Mouse (Mus musculus) brain, embryonic 14.5 days (tissue): ENCODE measurements around the gene Rasa3. TPM values are rescaled to one million over a fixed set of nuclear protein-coding genes. Genes with fewer than 3 reads are reported as not detected.

Experiments used
- DNase-seq: peaks from one replicate; pipeline ENCODE4 v3.0.0-alpha.2; 2011; ENCODE audit warnings: low read depth
- CTCF ChIP-seq: fragments of 200-500 bp; IDR thresholded peaks from 2 replicates; pipeline ENCODE4 v1.5.1; 2012; ENCODE audit warnings: inconsistent platforms, mild to moderate bottlenecking, moderate library complexity, borderline replicate concordance; ENCODE audit not compliant: insufficient read depth, insufficient read length; ENCODE audit errors: extremely low read depth
- POLR2A ChIP-seq: fragments of 200-500 bp; IDR thresholded peaks from 2 replicates; pipeline ENCODE4 v1.6.1; 2012; ENCODE audit warnings: mild to moderate bottlenecking, inconsistent platforms, borderline replicate concordance; ENCODE audit not compliant: poor library complexity, insufficient read depth, insufficient read length, severe bottlenecking; ENCODE audit errors: extremely low read depth
- polyA plus RNA-seq: library from polyadenylated mRNA; depleted of rRNA; stranded (reverse); fragments of >200 nt; gene quantifications from 2 replicates; pipeline ENCODE4 v1.2.3, GENCODE M21; 2012

Gene Rasa3
- polyA plus RNA-seq, 1 experiment = 33.3 TPM

GRCm38 (mm10) chr8:13667917-13668316, 9.5 kb downstream of the Rasa3 start:
- no peak for DNase-seq
- TF ChIP-seq POLR2A (no peak), CTCF (peak; percentile 28; the same call in 1 of the 2 replicates)

DNA sequence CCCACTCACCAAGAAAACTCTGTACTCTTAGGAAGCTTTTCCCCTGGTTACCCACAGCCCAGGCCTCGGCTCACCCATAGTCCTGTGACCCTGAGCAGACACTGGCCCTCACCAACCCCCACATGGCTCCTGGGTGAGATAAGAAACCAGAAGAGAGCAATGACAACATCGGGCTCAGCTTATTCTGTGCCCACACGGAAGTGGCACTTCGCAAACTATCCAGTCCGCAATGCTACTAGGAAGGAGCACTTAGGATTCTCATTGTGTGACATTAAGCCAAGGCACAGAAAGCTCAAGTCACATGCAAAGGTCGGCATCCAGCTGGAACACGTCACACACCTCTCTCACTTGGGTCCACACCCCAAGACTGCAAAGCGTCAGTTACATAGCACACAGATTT, 11.5 kb downstream of the Rasa3 start:
- no peak for DNase-seq
- TF ChIP-seq CTCF (no peak), POLR2A (no peak)

- TF ChIP-seq POLR2A = no peak
- TF ChIP-seq CTCF = no peak
- DNase-seq = no peak
Observed at GRCm38 (mm10) chr8:13665538-13665937, 11.9 kb downstream of the Rasa3 start.

DNA sequence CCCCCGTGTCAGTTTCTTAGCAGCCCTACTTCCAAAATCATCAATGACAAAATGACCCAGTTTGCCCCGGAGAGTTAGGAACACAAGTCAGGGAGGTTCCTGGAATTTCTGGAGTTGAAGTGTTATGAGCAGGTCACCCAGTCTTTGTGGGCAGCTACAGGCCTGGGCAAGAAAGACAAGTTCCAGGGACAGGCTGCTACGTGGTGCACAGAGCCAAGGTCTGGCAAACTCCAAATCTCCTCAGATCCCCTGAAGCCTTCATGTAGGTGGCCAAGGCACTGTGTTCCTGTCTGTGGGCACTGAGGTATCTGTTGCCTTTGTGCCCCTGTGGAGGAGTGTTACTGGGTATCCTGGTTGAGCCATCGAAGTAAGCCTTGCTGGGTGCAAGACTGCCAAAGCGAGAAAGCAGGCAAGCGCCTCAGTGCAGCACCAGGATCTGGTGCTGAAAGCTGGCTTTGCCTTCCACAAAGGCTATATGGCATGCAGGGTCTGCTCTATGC, 12.6 kb downstream of the Rasa3 start:
- TF ChIP-seq CTCF (no peak), POLR2A (no peak)
- no peak for DNase-seq

GRCm38 (mm10) chr8:13660323-13660722, 17.1 kb downstream of the Rasa3 start:
- TF ChIP-seq CTCF (no peak), POLR2A (no peak)
- DNase-seq = no peak

DNA sequence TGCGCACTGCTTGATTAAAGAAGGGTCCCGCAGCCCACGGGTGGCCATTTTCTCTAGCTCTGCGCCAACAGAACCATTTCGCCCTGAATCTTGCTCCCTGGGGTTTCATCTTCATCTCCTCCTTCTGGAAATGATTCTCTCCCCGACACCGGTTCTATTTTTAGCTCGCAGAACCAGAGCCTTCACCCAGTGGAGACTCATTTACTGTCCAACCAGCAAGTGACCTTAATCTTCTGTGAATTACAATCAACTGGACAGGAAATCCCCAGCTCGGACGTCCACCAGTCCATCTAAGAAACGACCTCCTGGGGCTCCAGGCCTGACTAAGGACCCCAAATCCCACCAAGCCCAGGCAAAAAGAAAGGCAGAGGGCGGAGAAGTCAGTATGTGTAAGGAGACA, 19.9 kb downstream of the Rasa3 start:
- TF ChIP-seq POLR2A (no peak), CTCF (no peak)
- no peak for DNase-seq

DNA sequence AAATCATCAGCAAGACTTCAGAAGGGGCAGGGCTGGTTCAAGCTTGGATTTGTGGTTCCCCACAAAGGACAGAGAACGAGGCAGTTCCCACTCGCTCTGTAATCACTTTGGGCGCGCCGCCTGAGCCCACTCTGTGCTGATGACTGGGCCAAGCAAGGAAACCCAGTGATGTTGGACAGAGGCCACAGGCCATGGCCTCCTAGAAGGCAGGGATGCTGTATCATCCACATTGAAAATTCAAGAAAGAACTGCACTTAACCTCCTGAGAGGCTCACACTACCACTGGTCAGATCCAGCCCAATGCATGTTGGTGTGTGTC, 22.4 kb downstream of the Rasa3 start:
- TF ChIP-seq CTCF (no peak), POLR2A (no peak)
- DNase-seq = no peak

DNA sequence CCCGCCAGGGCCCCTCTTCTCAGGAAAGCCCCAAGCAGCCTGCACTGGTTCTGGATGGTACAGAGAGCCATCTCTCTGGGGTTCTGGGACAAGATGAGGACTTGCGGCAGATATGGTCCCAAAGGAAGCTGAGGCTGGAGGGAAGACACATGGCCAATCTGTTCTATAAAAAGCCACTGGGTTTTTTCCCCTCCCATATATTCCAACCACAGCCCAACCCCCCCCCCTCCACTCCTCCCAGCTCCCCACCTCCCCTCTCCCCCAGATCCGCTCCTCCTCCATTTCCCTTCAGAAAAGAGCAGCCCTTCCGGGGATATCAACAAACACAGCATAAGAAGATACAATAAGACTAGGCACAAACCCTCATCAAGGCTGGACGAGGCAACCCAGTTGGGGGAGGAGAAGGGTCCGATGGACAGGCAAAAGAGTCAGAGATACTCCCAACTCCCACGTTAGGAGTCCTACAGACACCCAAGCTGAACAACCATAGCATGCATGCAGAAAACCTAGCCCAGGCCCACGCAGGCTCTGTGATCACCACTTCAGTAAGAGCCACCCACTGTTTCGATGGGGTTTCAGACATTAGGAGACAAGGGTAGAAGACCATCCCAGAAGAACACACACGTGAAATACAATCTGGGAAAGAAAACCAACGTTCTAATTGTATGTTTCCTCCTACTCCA, 22.9 kb downstream of the Rasa3 start:
- TF ChIP-seq POLR2A (no peak), CTCF (no peak)
- DNase-seq = no peak

DNA sequence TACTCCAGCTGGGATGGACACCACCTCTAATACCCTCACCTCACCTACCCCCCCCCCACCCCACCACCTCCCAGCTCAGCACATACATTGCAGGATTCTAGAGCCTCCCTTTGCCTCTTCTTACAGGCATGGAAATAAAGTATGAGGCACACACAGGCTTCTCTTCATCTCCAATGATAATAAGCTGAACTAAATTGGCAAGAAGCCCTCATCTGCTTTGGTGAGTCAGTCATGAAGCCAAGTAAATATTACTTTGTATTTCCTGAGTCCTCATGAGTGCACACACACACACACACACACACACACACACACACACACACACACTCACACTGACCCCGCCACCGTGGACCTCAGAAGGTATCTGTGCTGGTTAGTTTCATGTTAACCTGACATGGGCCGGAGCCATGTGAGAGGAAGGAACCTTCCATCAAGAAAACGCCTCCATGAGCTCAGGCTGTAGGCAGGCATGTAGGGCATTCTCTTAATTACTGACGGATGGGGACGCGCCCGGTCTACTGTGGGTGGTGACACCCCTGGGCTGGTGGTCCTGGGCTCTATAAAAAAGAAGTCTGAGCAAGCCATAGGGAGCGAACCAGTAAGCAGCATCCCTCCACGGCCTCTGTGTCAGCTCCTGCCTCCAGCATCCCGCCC, 26.7 kb downstream of the Rasa3 start:
- no peak for DNase-seq

DNA sequence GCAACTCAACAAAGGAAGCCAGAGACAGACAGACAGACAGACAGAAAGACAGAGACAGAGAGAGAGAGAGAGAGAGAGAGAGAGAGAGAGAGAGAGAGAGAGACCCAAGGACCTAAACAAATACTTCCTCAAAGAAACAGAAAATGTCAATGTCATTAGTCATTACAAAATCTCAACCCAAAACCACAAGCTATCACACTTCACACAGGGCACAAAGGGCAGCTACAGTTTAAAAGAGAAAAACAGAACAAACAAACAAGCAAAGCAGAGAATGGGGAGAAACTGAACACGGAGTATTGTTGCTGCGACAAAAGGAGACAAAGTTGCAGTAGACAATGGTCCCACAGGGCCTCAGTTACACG, 28.3 kb downstream of the Rasa3 start:
- DNase-seq = no peak
- no peak for TF ChIP-seq CTCF
- no peak for TF ChIP-seq POLR2A

More for the DNA sequence above, 26.7 kb downstream of the Rasa3 start:
- no peak for TF ChIP-seq CTCF
- TF ChIP-seq POLR2A = no peak

GRCm38 (mm10) chr8:13648377-13649153, 28.8 kb downstream of the Rasa3 start:
- DNase-seq = peak; percentile 91
- no peak for TF ChIP-seq CTCF
- TF ChIP-seq POLR2A = no peak

DNA sequence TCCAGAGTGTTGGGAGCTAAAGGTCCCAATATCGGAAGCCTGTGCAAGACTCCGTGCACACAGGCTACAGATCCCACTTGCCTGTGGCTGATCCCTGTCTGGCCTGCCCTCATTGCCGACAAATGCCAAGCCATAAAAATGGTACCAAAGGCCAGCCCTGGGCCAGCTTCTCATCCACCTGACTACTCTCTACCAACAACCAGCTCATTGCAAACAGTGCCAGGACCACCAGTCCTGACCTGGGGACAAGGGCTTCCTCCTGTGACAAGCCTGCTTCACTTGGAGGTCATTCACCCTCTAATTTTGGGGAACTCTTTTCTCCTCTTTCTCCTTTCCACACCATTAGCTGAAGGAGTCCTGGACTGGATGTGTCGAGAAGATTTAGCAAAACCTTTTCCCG, 29.8 kb downstream of the Rasa3 start:
- TF ChIP-seq POLR2A = no peak
- TF ChIP-seq CTCF = no peak
- DNase-seq = no peak
